ENCODE assay signal across 29 mouse cellular contexts in genomic region chr1:162642591-162642990, GRCm38 (mm10). TPM values are rescaled to one million over a fixed set of nuclear protein-coding genes. Genes with fewer than 3 reads are reported as not detected.
DNase-seq lines count a peak whose midpoint lies in the region; ATAC-seq and TF ChIP-seq lines count a peak whose summit lies in the region.
"Had no signal": no experiment of that assay in that cellular context is flagged by ENCODE, and none has a peak within 500 bp of the region (broad histone marks: within the 10 kb centered on the region; RNA-seq: fewer than 3 reads in every experiment).

No protein-coding gene starts in this region.

- peak; percentile 54 to 66 for DNase-seq in cerebellum, postnatal 14 days
- DNase-seq in cerebellum, adult 11 months: no peak
- peak; percentile 41 for DNase-seq in heart, embryonic 10.5 days (ENCODE audit: low spot score)
- no peak for DNase-seq in heart, postnatal 25 days (ENCODE audit: low spot score)
- no peak for DNase-seq in hindbrain, postnatal 0 days (ENCODE audit: low spot score)
- no peak for DNase-seq in hindbrain, embryonic 14.5 days (ENCODE audit: low spot score)
- DNase-seq in midbrain, postnatal 0 days (ENCODE audit: low spot score): peak; percentile 9
- DNase-seq in midbrain, embryonic 14.5 days: no peak
- DNase-seq: adrenal gland, postnatal 14 days; cerebellum, adult 18-20 months; cerebellum, adult 9-11 months; gastrocnemius, postnatal 10 days; heart, adult 2 months; heart, postnatal 10 days; kidney, adult 9 months had no signal

- no peak for TF ChIP-seq CTCF in hindbrain, postnatal 0 days (IDR thresholded peaks at IDR 0.05; ENCODE audit: low read depth)
- no peak for TF ChIP-seq CTCF in midbrain, postnatal 0 days (IDR thresholded peaks at IDR 0.05)

- no peaks in the 10 kb centered on the region for H3K27me3 ChIP-seq in heart, embryonic 10.5 days (ENCODE audit: insufficient read depth, poor library complexity, severe bottlenecking)
- H3K27me3 ChIP-seq in hindbrain, postnatal 0 days (ENCODE audit: insufficient read depth, low read length): no peaks in the 10 kb centered on the region
- H3K27me3 ChIP-seq in hindbrain, embryonic 14.5 days (ENCODE audit: control insufficient read depth, insufficient read depth, low read length): no peaks in the 10 kb centered on the region
- H3K27me3 ChIP-seq in midbrain, postnatal 0 days (ENCODE audit: insufficient read depth, low read length): no peaks in the 10 kb centered on the region
- H3K27me3 ChIP-seq in midbrain, embryonic 14.5 days (ENCODE audit: control insufficient read depth, insufficient read depth, low read length): no peaks in the 10 kb centered on the region
- H3K27me3 ChIP-seq: heart, embryonic 13.5 days had no signal

- H3K27ac ChIP-seq in heart, embryonic 10.5 days: no peak overlapping the region
- H3K27ac ChIP-seq in hindbrain, postnatal 0 days: no peak overlapping the region
- no peak overlapping the region for H3K27ac ChIP-seq in hindbrain, embryonic 14.5 days
- no peak overlapping the region for H3K27ac ChIP-seq in midbrain, postnatal 0 days (ENCODE audit: low read depth, low read length)
- no peak overlapping the region for H3K27ac ChIP-seq in midbrain, embryonic 14.5 days (replicated peaks; ENCODE audit: low read depth, low read length)
- H3K27ac ChIP-seq: forebrain, embryonic 10.5 days; heart, adult 2 months; heart, embryonic 13.5 days had no signal

- H3K4me1 ChIP-seq in heart, embryonic 10.5 days: no peaks in the 10 kb centered on the region
- H3K4me1 ChIP-seq in hindbrain, postnatal 0 days (ENCODE audit: insufficient read depth, low read length): no peaks in the 10 kb centered on the region
- H3K4me1 ChIP-seq in hindbrain, embryonic 14.5 days (replicated peaks; ENCODE audit: control insufficient read depth, insufficient read depth, low read length): no peaks in the 10 kb centered on the region
- no peaks in the 10 kb centered on the region for H3K4me1 ChIP-seq in midbrain, postnatal 0 days (ENCODE audit: insufficient read depth, low read length)
- no peaks in the 10 kb centered on the region for H3K4me1 ChIP-seq in midbrain, embryonic 14.5 days (ENCODE audit: control insufficient read depth, insufficient read depth, low read length)
- H3K4me1 ChIP-seq: heart, embryonic 13.5 days had no signal

- H3K36me3 ChIP-seq in heart, embryonic 10.5 days: no peaks in the 10 kb centered on the region
- no peaks in the 10 kb centered on the region for H3K36me3 ChIP-seq in hindbrain, postnatal 0 days (ENCODE audit: insufficient read depth, low read length)
- no peaks in the 10 kb centered on the region for H3K36me3 ChIP-seq in hindbrain, embryonic 14.5 days (replicated peaks; ENCODE audit: control insufficient read depth, insufficient read depth)
- H3K36me3 ChIP-seq in midbrain, postnatal 0 days (ENCODE audit: insufficient read depth, low read length): no peaks in the 10 kb centered on the region
- no peaks in the 10 kb centered on the region for H3K36me3 ChIP-seq in midbrain, embryonic 14.5 days (ENCODE audit: control insufficient read depth, insufficient read depth, low read length)
- H3K36me3 ChIP-seq: forebrain, embryonic 10.5 days; heart, embryonic 13.5 days had no signal

- no peaks in the 10 kb centered on the region for H3K9me3 ChIP-seq in heart, embryonic 10.5 days
- no peaks in the 10 kb centered on the region for H3K9me3 ChIP-seq in hindbrain, postnatal 0 days (ENCODE audit: low read length)
- H3K9me3 ChIP-seq in hindbrain, embryonic 14.5 days (ENCODE audit: control insufficient read depth, low read length): no peaks in the 10 kb centered on the region
- H3K9me3 ChIP-seq in midbrain, postnatal 0 days (ENCODE audit: low read length): no peaks in the 10 kb centered on the region
- H3K9me3 ChIP-seq in midbrain, embryonic 14.5 days (ENCODE audit: control insufficient read depth, low read length): no peaks in the 10 kb centered on the region
- H3K9me3 ChIP-seq: forebrain, embryonic 10.5 days; heart, embryonic 13.5 days had no signal

- intact Hi-C loops in heart, postnatal 25 days (cut with DNase I): no loop called here

- H3K4me2 ChIP-seq in hindbrain, postnatal 0 days (ENCODE audit: low read depth, low read length): no peak overlapping the region
- H3K4me2 ChIP-seq in hindbrain, embryonic 14.5 days (replicated peaks): no peak overlapping the region
- H3K4me2 ChIP-seq in midbrain, postnatal 0 days (ENCODE audit: low read depth, low read length, poor library complexity, severe bottlenecking): no peak overlapping the region
- no peak overlapping the region for H3K4me2 ChIP-seq in midbrain, embryonic 14.5 days (ENCODE audit: low read length)
- H3K4me2 ChIP-seq: heart, embryonic 13.5 days had no signal

- no peak overlapping the region for H3K4me3 ChIP-seq in heart, embryonic 10.5 days
- no peak overlapping the region for H3K4me3 ChIP-seq in hindbrain, postnatal 0 days (ENCODE audit: low read length)
- H3K4me3 ChIP-seq in hindbrain, embryonic 14.5 days (replicated peaks; ENCODE audit: low read length): no peak overlapping the region
- no peak overlapping the region for H3K4me3 ChIP-seq in midbrain, postnatal 0 days (ENCODE audit: low read depth, low read length)
- H3K4me3 ChIP-seq in midbrain, embryonic 14.5 days (replicated peaks; ENCODE audit: low read depth, low read length): no peak overlapping the region
- H3K4me3 ChIP-seq: erythroblast, embryonic 14.5 days; forebrain, embryonic 10.5 days; heart, adult 2 months; heart, embryonic 13.5 days had no signal

- peak; percentile 13; the same call in 1 of the 2 replicates for ATAC-seq in hindbrain, postnatal 0 days
- ATAC-seq in hindbrain, embryonic 14.5 days (ENCODE audit: low FRiP score): no peak
- no peak for ATAC-seq in midbrain, postnatal 0 days (ENCODE audit: low FRiP score)
- ATAC-seq in midbrain, embryonic 14.5 days (ENCODE audit: low FRiP score, low TSS enrichment): no peak
- ATAC-seq: activated CD4-positive, CD25-positive, alpha-beta regulatory T cell, adult 4 months; forebrain, embryonic 14.5 days; inflammation-experienced regulatory T-cells, adult 6 months; intestine, postnatal 0 days had no signal

- WGBS in heart, embryonic 10.5 days: 77% methylated on average over 3 of the region's 3 CpGs
- 66% methylated on average over 3 of the region's 3 CpGs for WGBS in hindbrain, postnatal 0 days
- 65% methylated on average over 3 of the region's 3 CpGs for WGBS in hindbrain, embryonic 14.5 days
- WGBS in midbrain, postnatal 0 days: 73% methylated on average over 3 of the region's 3 CpGs
- WGBS in midbrain, embryonic 14.5 days: 76% methylated on average over 3 of the region's 3 CpGs

- H3K9ac ChIP-seq in hindbrain, postnatal 0 days (replicated peaks; ENCODE audit: low read length): no peak overlapping the region
- H3K9ac ChIP-seq in hindbrain, embryonic 14.5 days: no peak overlapping the region
- no peak overlapping the region for H3K9ac ChIP-seq in midbrain, postnatal 0 days (replicated peaks; ENCODE audit: low read length, poor library complexity, severe bottlenecking)
- no peak overlapping the region for H3K9ac ChIP-seq in midbrain, embryonic 14.5 days (replicated peaks; ENCODE audit: low read length)
- H3K9ac ChIP-seq: heart, embryonic 13.5 days had no signal

RNA-seq across cellular contexts. Expression of gene Myoc, which starts 3.6 kb away (rescaled TPM):
- not detected in 2 replicates for polyA plus RNA-seq in heart, embryonic 10.5 days (2016; fragmentation: Nextera tagmentation; extraction: Ambion mirVana)
- total RNA-seq in heart, postnatal 25 days (2021): 1 to 10 TPM; 2.3 TPM
- total RNA-seq in hindbrain, postnatal 0 days (2014; rRNA removed): 0.11 and 0.68 TPM in 2 replicates
- polyA plus RNA-seq in hindbrain, postnatal 0 days (2015; fragmentation: Nextera tagmentation; extraction: Ambion mirVana): 0.53 and 0.71 TPM in 2 replicates
- 0.13 TPM in 1 of 2 replicates, not detected in the other for polyA plus RNA-seq in hindbrain, embryonic 14.5 days (2014; fragmentation: Nextera tagmentation; extraction: Ambion mirVana)
- 0.24 and 0.27 TPM in 2 replicates for total RNA-seq in midbrain, postnatal 0 days (2014; rRNA removed)
- 0.21 and 0.33 TPM in 2 replicates for polyA plus RNA-seq in midbrain, postnatal 0 days (2015; fragmentation: Nextera tagmentation; extraction: Ambion mirVana)
- 0.13 TPM in 1 of 2 replicates, not detected in the other for polyA plus RNA-seq in midbrain, embryonic 14.5 days (2014; fragmentation: Nextera tagmentation; extraction: Ambion mirVana)
- total RNA-seq: MEL had no signal
- polyA plus RNA-seq: activated CD4-positive, CD25-positive, alpha-beta regulatory T cell, adult 4 months; C2C12; erythroblast, embryonic 14.5 days; forebrain, embryonic 10.5 days; forebrain, embryonic 14.5 days; heart, embryonic 13.5 days; hindbrain, embryonic 11.5 days; inflammation-experienced regulatory T-cells, adult 6 months had no signal

RNA-seq across cellular contexts. Expression of gene Myocos, which starts 15.4 kb away (rescaled TPM):
- not detected in 2 replicates for polyA plus RNA-seq in heart, embryonic 10.5 days (2016; fragmentation: Nextera tagmentation; extraction: Ambion mirVana)
- not detected for total RNA-seq in heart, postnatal 25 days (2021)
- total RNA-seq in hindbrain, postnatal 0 days (2014; rRNA removed): not detected in 2 replicates
- not detected in 2 replicates for polyA plus RNA-seq in hindbrain, postnatal 0 days (2015; fragmentation: Nextera tagmentation; extraction: Ambion mirVana)
- not detected in 2 replicates for polyA plus RNA-seq in hindbrain, embryonic 14.5 days (2014; fragmentation: Nextera tagmentation; extraction: Ambion mirVana)
- total RNA-seq in midbrain, postnatal 0 days (2014; rRNA removed): not detected in 2 replicates
- polyA plus RNA-seq in midbrain, postnatal 0 days (2015; fragmentation: Nextera tagmentation; extraction: Ambion mirVana): not detected in 2 replicates
- not detected in 2 replicates for polyA plus RNA-seq in midbrain, embryonic 14.5 days (2014; fragmentation: Nextera tagmentation; extraction: Ambion mirVana)
- total RNA-seq: adrenal gland, adult 18-20 months; adrenal gland, postnatal 14 days; gastrocnemius, postnatal 10 days; gastrocnemius, postnatal 4 days; heart, adult 2 months; heart, postnatal 10 days; MEL had no signal
- polyA plus RNA-seq: activated CD4-positive, CD25-positive, alpha-beta regulatory T cell, adult 4 months; C2C12; cortical plate, adult 2 months; embryonic facial prominence, embryonic 14.5 days; erythroblast, embryonic 14.5 days; forebrain, embryonic 10.5 days; forebrain, embryonic 14.5 days; heart, adult 2 months; heart, embryonic 13.5 days; hindbrain, embryonic 11.5 days; inflammation-experienced regulatory T-cells, adult 6 months; intestine, postnatal 0 days had no signal

Comparison
In these comparisons a context has a peak if more than half of its experiments do, and no peak if none do; other contexts are left out.
1. DNase-seq: peak in cerebellum, postnatal 14 days (2 of 2), heart, embryonic 10.5 days (single experiment) and midbrain, postnatal 0 days (single experiment); none in cerebellum, adult 11 months (single experiment), heart, postnatal 25 days (single experiment), hindbrain, postnatal 0 days (single experiment), hindbrain, embryonic 14.5 days (single experiment) and midbrain, embryonic 14.5 days (single experiment).